Mouse (Mus musculus) urinary bladder, postnatal 14 days (tissue): ENCODE data around the gene Lef1.

Experiments used
- DNase-seq: peaks from one replicate; pipeline ENCODE4 v3.0.0; 2021; ENCODE audit warnings: low spot score

Lef1 gene

GRCm38 (mm10) chr3:131190671-131191367 is 80.5 kb downstream of the Lef1 start:
- no peak for DNase-seq

GRCm38 (mm10) chr3:131191454-131191853 is 81.2 kb downstream of the Lef1 start:
- no peak for DNase-seq

DNA sequence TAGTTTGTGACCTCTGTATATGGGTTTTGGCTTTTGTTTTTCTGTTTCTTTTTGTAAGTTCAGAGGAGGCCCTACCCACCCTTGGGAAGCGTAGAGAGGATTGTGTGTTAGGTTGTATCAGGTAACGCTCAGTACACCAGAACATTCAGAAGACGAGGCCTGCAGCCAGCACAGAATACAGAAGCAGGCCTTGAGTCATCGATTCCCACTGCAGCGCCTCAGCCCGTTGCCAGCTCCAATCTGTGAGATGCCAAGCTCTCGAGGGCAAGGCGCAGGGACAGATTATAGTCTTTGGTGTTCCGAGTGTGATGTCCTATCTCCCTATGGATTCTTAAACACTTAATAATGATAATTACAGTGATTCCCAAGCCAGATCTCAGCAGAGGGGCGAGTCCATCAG is 85.8 kb downstream of the Lef1 start:
- no peak for DNase-seq

DNA sequence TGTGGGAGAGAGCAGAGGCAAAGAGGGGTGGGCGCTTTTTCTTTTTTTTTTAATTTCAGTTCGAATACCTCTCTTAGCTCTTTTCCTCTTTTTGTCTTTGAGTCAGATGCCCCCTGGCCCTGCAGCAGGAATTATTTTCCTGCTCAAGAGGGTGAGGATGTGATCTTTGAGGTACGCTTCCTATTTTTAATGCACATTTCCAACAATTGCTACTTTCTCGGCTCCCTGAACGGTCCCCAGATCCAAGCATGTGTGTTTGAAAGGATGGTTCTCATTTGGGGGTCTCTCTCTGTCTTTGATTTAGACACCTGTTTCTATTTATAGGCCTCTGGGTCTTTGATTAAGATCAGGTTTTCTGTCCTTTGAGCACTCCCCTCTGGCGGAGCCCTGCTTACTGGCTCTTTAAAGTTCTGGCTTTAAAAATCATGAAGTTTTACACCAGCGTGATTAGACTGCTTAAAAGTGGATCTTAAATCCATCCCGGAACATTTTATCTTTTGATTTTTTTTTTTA is 86.3 kb downstream of the Lef1 start:
- no peak for DNase-seq

- no peak for DNase-seq
Measured at GRCm38 (mm10) chr3:131198991-131199390, 88.7 kb downstream of the Lef1 start.

- DNase-seq: no peak
Measured at GRCm38 (mm10) chr3:131199590-131200288, 89.5 kb downstream of the Lef1 start.

DNA sequence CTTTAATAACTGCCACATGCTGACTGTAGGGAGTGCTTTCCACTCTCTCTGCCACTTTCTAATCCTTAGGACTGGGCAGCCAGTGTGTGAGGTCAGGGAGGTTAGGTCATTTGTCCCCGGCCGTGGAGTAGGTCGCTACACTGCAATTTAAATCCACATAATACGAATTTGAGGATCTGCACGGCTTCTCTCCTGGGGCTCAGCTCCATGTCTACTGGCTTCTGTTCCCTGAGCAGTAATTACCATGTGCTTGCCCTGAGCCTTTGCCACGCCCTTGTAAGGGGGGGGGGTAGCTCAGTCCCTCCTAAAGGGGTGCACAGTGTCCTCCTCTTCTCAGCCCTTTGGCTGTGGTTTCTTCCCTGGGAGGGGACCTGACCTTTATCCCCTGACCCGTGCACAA is 92.0 kb downstream of the Lef1 start:
- DNase-seq: no peak

DNA sequence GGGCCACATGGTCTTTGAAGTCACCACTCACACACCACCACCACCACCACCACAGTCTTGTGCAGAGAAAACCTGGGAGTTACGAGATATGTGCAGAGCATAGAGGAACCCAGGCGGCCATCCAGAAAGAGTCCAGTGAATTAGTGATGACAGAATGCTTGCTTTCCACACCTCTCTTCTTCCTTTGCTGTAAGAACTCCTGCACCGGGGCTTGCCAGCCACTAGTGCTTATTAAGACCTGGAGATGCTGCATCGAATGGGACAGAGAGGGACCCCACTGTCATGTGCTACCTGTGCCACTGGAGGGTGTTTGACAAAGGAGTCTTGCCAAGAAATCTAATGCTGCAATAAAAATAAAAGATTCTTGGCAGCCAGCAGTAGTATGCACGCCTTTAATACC is 97.6 kb downstream of the Lef1 start:
- DNase-seq: no peak

GRCm38 (mm10) chr3:131208265-131208891 is 98.1 kb downstream of the Lef1 start:
- DNase-seq: no peak

- no peak for DNase-seq
Measured at GRCm38 (mm10) chr3:131212200-131212599, 101.9 kb downstream of the Lef1 start.

DNA sequence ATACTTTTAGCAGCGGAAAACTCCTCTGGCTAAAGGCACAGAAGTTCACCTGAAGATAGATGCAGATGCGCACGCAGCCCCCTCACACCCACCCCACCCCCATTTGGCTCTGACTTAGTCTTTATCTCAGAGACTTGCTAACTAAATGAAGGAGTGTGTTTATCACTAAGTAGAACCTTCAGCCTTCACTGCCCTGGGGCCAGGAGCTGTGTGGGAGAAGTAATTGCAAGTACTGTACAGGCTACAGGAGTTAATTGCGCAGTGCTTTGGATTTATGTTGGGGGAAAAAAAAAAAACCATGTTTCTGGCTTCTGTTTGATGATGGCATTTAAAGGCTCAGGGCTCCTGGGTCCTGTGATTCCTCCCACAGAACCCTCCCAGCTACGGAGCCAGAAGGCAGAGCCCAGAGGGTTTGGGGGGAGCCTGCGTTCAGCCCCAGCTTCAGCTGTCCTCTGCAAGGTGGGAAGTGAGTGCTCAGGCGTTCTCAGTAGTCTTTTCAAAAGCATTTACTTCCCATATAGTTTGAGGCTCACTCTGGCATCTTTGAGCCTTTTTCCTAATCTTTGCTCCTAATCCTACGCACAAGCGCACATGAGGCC is 103.9 kb downstream of the Lef1 start:
- no peak for DNase-seq

DNA sequence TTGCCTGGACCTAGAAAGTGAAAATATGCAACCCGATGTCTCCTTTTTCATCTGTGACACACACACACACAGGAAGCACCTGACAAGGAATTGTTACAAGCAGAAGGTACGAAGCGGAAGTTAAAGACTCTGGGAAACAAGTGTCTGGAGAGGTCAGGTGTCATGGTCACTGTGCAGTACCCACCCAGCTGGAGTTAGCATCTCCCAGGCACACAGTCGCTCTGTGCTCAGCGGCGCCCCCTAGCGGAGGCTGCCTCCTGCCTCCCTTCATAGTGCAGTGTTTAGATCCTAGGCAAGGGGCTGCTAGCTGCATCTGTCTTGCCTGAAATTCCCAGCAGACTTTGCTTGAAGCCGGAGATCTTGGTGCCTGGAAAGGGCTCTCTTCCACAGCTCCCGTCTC is 104.6 kb downstream of the Lef1 start:
- DNase-seq: no peak

DNA sequence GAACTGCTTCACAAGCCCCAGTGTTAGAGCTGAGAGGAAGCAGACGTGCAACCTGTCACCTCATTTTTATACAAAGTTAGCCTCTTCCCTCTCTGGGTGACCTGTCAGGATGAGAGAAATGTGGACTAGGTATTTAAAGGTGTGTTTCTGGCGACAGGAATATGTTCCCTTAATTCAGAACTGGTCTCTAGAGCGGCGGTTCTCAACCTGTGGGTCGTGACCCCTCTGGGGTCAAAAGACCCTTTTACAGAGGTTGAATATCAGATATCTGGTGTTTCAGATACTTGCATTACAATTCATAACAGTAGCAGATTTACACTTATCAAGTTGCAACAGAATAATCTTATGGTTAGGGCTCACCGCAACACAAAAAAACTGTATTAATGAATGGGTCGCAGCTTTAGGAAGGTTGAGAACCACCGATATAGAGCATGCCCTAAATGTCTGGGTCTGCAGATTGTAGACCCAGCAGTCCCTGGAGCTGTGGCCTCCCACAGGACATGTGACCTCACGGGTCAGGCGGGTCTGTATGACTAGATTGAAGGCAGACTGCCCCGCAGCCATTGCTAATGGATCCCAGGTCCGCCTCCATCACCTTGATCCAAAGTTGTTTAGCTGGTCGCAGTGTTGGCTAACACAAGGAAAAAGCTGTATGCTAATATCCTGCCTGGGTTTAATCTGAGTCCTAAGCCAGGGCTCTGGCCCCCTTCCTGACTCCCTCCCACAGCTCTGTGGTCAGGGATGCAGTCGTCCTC is 108.5 kb downstream of the Lef1 start:
- no peak for DNase-seq

- no peak for DNase-seq
Measured at GRCm38 (mm10) chr3:131228083-131228482, 117.8 kb downstream of the Lef1 start.

DNA sequence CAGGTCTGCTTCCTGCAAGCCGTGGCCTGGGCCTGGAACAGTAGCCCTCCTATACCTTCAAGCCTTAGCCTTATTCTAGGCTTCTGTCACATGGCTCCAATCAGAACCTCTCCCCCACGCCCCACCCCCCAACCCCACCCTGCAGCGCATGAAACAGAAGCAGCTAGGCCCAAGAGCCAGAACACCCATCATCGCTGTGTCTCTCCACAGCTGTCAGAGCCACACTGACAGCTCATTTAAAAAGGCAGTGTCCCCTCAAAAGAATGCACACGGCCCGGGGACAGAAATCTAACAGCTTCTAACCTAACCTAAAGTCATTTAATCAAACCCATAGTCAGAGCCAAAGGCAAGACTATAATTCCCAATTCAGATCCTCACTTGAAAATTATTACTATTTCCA is 126.8 kb downstream of the Lef1 start:
- no peak for DNase-seq

- peak; percentile 73 for DNase-seq
Measured at GRCm38 (mm10) chr3:131237785-131238633, 127.7 kb downstream of the Lef1 start.

DNA sequence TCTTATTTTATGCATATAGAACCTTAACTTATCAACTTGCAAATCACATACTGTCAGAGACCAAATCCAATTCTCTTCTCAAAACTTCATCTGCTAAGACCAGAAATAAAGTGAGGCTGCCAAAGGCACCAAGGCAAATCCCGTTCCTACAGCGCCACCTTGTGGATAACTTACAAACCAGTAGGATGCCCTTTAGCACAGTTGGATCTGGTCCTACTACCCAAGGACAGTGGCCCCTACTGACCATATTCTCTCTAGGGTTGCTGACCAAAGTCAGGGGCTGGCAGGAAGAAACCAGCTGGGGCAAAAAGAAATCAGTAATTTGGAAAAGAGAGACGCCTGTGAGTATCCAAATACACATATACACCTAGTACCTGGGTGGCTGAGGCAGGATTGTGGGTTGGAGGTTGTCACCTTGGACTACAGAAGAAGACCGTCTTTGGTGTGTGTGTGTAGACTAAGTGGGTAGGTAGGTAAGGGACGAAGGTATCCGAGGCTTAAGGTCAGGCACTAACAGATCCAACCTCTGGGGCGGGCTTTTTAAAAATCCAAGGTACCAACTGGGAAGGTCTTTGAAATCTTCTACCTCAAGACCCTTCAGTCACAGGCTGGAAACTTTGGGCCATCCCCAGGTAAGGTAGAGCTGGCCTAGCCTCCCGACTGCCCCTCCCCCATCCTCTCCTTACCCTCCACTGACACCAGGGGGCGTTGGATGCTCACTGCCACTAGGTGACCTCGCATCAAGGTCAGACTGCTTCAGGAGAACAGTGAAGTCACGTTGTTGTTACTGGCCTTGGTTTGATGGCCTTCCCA is 135.7 kb downstream of the Lef1 start:
- DNase-seq: peak; percentile 58

DNA sequence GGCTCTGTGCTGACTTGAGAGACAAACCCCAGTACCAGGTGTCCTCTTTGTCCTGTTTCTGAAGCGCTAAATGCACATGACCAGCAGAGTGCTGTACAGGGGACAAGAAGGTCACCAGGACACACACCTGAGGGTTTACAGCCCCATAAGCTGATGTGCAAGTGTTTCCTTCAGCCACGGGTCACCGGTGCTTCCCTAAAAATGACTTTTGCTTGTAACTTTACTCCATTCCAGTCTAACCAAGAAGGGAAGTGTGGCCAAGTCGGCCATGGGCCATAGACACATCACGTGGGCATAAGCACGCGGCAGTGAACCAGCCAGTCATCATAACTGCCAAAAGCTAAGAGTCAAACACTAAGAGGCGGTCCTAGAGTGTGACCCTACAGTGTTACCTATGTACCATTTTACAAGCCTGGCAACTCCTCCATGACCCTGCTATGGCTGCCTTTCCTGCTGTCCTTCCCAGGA is 136.3 kb downstream of the Lef1 start:
- no peak for DNase-seq

DNA sequence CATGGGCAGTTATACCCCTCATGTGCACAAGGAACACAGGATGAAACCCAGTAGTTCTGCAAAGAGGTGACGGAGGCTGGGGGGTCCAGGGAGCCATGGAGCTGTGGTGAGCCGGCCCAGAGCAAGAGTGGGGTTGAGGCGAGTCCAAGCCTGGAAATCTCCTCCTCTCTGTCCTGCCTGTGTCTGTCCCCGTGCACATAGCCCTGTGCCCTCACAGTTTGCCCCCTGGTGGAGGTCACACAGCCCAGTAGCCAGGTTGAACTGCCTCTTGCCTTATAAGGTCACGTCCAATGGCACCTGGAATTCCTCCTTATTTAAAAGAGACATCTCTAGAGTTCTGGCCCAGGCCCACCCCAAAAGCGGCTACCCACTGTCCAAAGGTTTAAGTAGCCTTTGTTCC is 137.2 kb downstream of the Lef1 start:
- no peak for DNase-seq

DNA sequence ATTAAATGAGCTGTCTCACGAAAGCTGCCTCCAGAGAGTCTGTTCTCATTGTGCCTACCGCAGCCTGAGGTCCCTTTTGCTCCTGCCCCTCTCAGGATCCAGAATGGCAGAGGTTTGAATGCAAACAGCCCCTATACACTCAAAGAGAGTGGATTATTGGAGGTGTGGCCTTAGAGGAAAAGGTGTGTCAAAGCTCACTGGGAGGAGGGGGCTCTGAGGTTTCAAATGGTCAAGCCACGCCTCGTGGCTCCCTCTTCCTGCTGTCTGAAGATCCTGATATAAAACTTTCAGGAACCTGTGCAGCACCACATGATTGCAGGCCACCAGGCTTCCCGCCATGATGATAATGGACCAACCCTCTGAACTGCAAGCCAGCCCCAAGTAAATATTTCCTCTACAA is 137.6 kb downstream of the Lef1 start:
- no peak for DNase-seq
